Mouse (Mus musculus) liver, adult 2 months (tissue): ENCODE data around the gene Col8a2.

Experiments used
- CTCF ChIP-seq: fragments of 200-500 bp; IDR thresholded peaks from 2 replicates; pipeline ENCODE4 v1.5.1; 2011; ENCODE audit warnings: low read depth, low read length, control low read depth
- POLR2A ChIP-seq: fragments of 200-500 bp; IDR thresholded peaks from 2 replicates; pipeline ENCODE4 v1.6.1; 2011; ENCODE audit warnings: low read length, control low read depth; ENCODE audit not compliant: insufficient read depth; ENCODE audit errors: extremely low read depth

- TF ChIP-seq POLR2A (no peak), CTCF (no peak)
These were observed 8.6 kb downstream of the Col8a2 start for GRCm38 (mm10) chr4:126295152-126295551.
